Mouse (Mus musculus): ENCODE results near the gene Mxra7.

GRCm38 (mm10) chr11:116818722-116819121 is 9.1 kb downstream of the Mxra7 start:
- TF ChIP-seq CTCF (IDR thresholded peaks at IDR 0.05; ENCODE audit: extremely low read depth, insufficient read depth, low read length): no peak
- no peak for TF ChIP-seq POLR2A (IDR thresholded peaks at IDR 0.05; ENCODE audit: extremely low read depth, insufficient read depth, low read length)
